Mouse (Mus musculus): ENCODE results near the gene Anks3. TPM values are rescaled to one million over a fixed set of nuclear protein-coding genes. Genes with fewer than 3 reads are reported as not detected.

Gene Anks3
- total RNA-seq, 4 experiments from 2014 or later = 48.5 to 79.6 (median 58.6) TPM

DNA sequence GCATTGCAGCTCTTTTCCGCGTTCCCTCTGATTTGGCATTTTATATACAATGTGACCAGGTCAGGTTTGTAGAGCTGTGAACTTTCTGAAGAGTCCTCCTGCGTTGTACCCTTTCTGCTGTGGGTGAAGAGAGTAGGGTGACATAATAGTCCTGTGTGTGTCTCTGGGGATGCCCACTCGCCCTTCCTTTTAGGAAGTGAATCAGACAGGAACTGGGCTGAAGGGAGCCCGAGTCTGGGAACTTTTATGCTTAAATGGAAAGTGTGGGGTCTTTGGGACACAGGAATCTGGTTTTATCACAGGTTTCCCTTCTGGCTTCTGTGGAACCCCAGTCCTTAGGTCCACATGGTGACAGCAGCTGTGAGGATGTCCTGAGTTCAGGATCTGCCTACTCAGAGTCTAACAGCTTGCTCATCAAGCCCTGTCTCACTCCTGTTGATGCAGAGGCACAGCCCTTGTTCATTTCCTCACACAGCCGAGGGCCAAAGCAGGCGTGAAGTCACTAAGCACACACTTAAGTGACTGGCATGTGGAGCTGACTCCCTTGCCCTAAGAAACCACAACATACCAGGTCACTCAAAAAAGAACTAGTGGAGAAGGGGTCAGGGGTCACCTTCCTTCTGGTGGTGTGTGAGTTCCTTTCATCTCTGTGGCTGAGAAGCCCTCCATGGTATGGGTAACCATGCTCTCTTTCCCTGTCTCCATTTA is 69.7 kb downstream of the Anks3 start:
- DNase-seq = no peak

DNA sequence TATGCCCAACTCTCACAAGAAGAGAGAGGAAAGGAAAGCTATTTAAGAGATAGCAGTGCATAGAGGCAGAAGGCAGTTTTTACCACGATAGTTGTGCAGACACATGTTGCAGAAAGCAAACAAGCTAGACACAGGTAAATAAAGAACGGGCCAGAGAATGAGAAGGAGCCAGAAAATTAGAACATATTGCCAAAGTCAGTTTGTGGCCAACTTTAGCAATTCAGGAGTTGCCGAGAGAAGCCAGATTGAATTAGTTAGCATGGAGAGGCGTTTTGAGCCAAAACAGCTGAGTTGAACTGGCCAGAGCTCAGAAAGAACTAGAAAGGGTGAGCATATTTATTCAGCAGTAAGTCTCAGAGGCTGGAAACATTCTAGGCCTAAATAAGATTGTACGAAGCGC is 71.8 kb downstream of the Anks3 start:
- no peak for DNase-seq

Other genes starting within 250 kb of the Anks3 start
- 1 to 10 TPM; 2.3 to 9.0 (median 4.8) TPM for gene Nmral1, start 244.8 kb downstream of the Anks3 start, total RNA-seq (2022)
- gene Hmox2, start 237.8 kb downstream of the Anks3 start, total RNA-seq (2022) = 100 to 1,000 TPM in 1 of 4 experiments, 10 to 100 TPM in 3; 89.6 to 120 (median 94.1) TPM
- 100 to 1,000 TPM; 120 to 148 (median 143) TPM for gene Cdip1, start 173.9 kb downstream of the Anks3 start, total RNA-seq (2022)
- under 1 TPM in 1 of 4 experiments, not detected in 3; 0.14 TPM for gene 4930562C15Rik, start 128.8 kb downstream of the Anks3 start, total RNA-seq (2022)
- gene Ubald1, start 83.9 kb downstream of the Anks3 start, total RNA-seq (2022) = 10 to 100 TPM; 33.0 to 42.5 (median 38.2) TPM
- gene Mgrn1, start 78.0 kb downstream of the Anks3 start, total RNA-seq (2022) = 100 to 1,000 TPM in 2 of 4 experiments, 10 to 100 TPM in 2; 88.5 to 120 (median 98.0) TPM
- 10 to 100 TPM; 75.9 to 85.5 (median 78.3) TPM for gene Nudt16l1, start 25.4 kb downstream of the Anks3 start, total RNA-seq (2022)
- not detected for gene Sept12, start 33.6 kb upstream of the Anks3 start, total RNA-seq (2022)
- not detected for gene Smim22, start 43.1 kb upstream of the Anks3 start, total RNA-seq (2022)
- gene Rogdi, start 49.3 kb upstream of the Anks3 start, total RNA-seq (2022) = 10 to 100 TPM; 24.3 to 50.0 (median 36.7) TPM
- gene Glyr1, start 85.7 kb upstream of the Anks3 start, total RNA-seq (2022) = 100 to 1,000 TPM in 3 of 4 experiments, 10 to 100 TPM in 1; 96.3 to 120 (median 114) TPM
- 10 to 100 TPM; 34.1 to 41.6 (median 38.6) TPM for gene Ubn1, start 85.9 kb upstream of the Anks3 start, total RNA-seq (2022)
- gene Ppl, start 168.2 kb upstream of the Anks3 start, total RNA-seq (2022) = 10 to 100 TPM in 2 of 4 experiments, 1 to 10 TPM in 2; 3.1 to 17.7 (median 9.9) TPM
- under 1 TPM; 0.17 to 0.35 (median 0.23) TPM for gene Sec14l5, start 182.9 kb upstream of the Anks3 start, total RNA-seq (2022)
- 10 to 100 TPM; 28.2 to 37.9 (median 33.4) TPM for gene Nagpa, start 239.8 kb upstream of the Anks3 start, total RNA-seq (2022)

Data from adrenal gland, adult 8-10 months (tissue).